In the genomic region with DNA sequence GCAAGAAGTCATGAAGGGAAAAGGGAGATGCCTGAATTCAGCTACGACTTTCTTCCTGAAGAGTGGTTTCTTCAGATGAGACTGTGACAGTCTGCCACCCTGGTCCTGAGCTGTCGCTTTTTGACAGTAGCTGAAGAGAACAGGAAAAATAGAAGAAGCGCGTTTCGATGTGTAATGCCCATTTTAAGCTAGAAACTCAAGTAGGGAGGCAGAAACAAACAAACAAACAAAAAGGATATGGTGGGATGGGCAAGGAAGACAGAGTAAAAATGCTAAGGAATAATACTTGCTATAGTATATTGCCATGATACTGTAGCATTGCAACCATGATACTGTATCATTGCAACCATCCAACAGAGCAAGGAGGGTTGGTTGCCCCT, we compare ENCODE assay signal across 8 mouse cellular contexts. TPM values are rescaled to one million over a fixed set of nuclear protein-coding genes. Genes with fewer than 3 reads are reported as not detected.
DNase-seq lines count a peak whose midpoint lies in the region; ATAC-seq and TF ChIP-seq lines count a peak whose summit lies in the region.
"Had no signal": no experiment of that assay in that cellular context is flagged by ENCODE, and none has a peak within 500 bp of the region (broad histone marks: within the 10 kb centered on the region; RNA-seq: fewer than 3 reads in every experiment).

No protein-coding gene starts in this region.

- DNase-seq in lung, postnatal 14 days = no peak
- no peak for DNase-seq in right cerebral cortex, postnatal 10 days (ENCODE audit: low spot score in 2 of 2)
- DNase-seq in layer of hippocampus, postnatal 14 days (ENCODE audit: low spot score in 2 of 2) = no peak

- H3K9me3 ChIP-seq in lung, embryonic 16.5 days (ENCODE audit: control insufficient read depth, low read length) = no peaks in the 10 kb centered on the region
- H3K9me3 ChIP-seq in forebrain, embryonic 12.5 days = no peaks in the 10 kb centered on the region
- no peaks in the 10 kb centered on the region for H3K9me3 ChIP-seq in intestine, postnatal 0 days (ENCODE audit: control insufficient read depth)

- peaks cover 65% of the 10 kb centered on the region for H3K27me3 ChIP-seq in lung, embryonic 16.5 days (ENCODE audit: control insufficient read depth, insufficient read depth, low read depth, low read length)
- H3K27me3 ChIP-seq in forebrain, embryonic 12.5 days = peaks cover 74% of the 10 kb centered on the region
- H3K27me3 ChIP-seq in intestine, postnatal 0 days (replicated peaks; ENCODE audit: control insufficient read depth, insufficient read depth, low read length) = peaks cover 66% of the 10 kb centered on the region

- TF ChIP-seq CTCF in intestine, postnatal 0 days (IDR thresholded peaks at IDR 0.05; ENCODE audit: low read depth) = no peak
- no peak for TF ChIP-seq CTCF in olfactory bulb, adult 2 months (IDR thresholded peaks at IDR 0.05; ENCODE audit: insufficient read depth, low read depth, low read length)

- no peaks in the 10 kb centered on the region for H3K36me3 ChIP-seq in lung, embryonic 16.5 days (ENCODE audit: control insufficient read depth, insufficient read depth, low read length)
- no peaks in the 10 kb centered on the region for H3K36me3 ChIP-seq in forebrain, embryonic 12.5 days (replicated peaks)
- H3K36me3 ChIP-seq in intestine, postnatal 0 days (ENCODE audit: control insufficient read depth, insufficient read depth) = no peaks in the 10 kb centered on the region

- WGBS in lung, embryonic 16.5 days = 7% methylated on average over 5 of the region's 5 CpGs
- WGBS in forebrain, embryonic 12.5 days = 9% methylated on average over 5 of the region's 5 CpGs
- 15% methylated on average over 5 of the region's 5 CpGs for WGBS in intestine, postnatal 0 days
- 18% methylated on average over 5 of the region's 5 CpGs for WGBS in olfactory bulb, adult 2 months

- H3K27ac ChIP-seq in lung, embryonic 16.5 days (ENCODE audit: low read length) = no peak overlapping the region
- H3K27ac ChIP-seq in forebrain, embryonic 12.5 days = peak overlapping the region; percentile 88
- H3K27ac ChIP-seq in intestine, postnatal 0 days (ENCODE audit: low read depth, low read length) = no peak overlapping the region
- no peak overlapping the region for H3K27ac ChIP-seq in olfactory bulb, adult 2 months (ENCODE audit: insufficient read depth, low read depth, low read length)

- H3K4me2 ChIP-seq in lung, embryonic 16.5 days (ENCODE audit: low read depth, low read length) = peak overlapping the region; percentile 88
- peak overlapping the region; percentile 97 for H3K4me2 ChIP-seq in forebrain, embryonic 12.5 days
- peak overlapping the region; percentile 73 for H3K4me2 ChIP-seq in intestine, postnatal 0 days (replicated peaks; ENCODE audit: low read depth)

- TF ChIP-seq POLR2A in olfactory bulb, adult 2 months (IDR thresholded peaks at IDR 0.05; ENCODE audit: insufficient read depth, low read depth, low read length) = no peak

- no peak overlapping the region for H3K9ac ChIP-seq in lung, embryonic 16.5 days (ENCODE audit: low read length)
- peak overlapping the region; percentile 71; the same call in 1 of the 2 replicates for H3K9ac ChIP-seq in forebrain, embryonic 12.5 days
- no peak overlapping the region for H3K9ac ChIP-seq in intestine, postnatal 0 days (ENCODE audit: low read depth, low read length)

- H3K4me1 ChIP-seq in lung, embryonic 16.5 days (replicated peaks; ENCODE audit: control insufficient read depth, insufficient read depth, low read length) = peaks cover 23% of the 10 kb centered on the region
- peaks cover 55% of the 10 kb centered on the region for H3K4me1 ChIP-seq in forebrain, embryonic 12.5 days
- no peaks in the 10 kb centered on the region for H3K4me1 ChIP-seq in intestine, postnatal 0 days (replicated peaks; ENCODE audit: control insufficient read depth, insufficient read depth, low read length)
- H3K4me1 ChIP-seq in olfactory bulb, adult 2 months (ENCODE audit: control insufficient read depth, insufficient read depth, low read length) = peaks cover 18% of the 10 kb centered on the region

- peak overlapping the region; percentile 54 for H3K4me3 ChIP-seq in lung, embryonic 16.5 days (ENCODE audit: low read length)
- H3K4me3 ChIP-seq in forebrain, embryonic 12.5 days (replicated peaks) = peak overlapping the region; percentile 58
- H3K4me3 ChIP-seq in intestine, postnatal 0 days (ENCODE audit: low read depth, low read length) = peak overlapping the region; percentile 41
- peak overlapping the region; percentile 65; the same call in 1 of the 2 replicates for H3K4me3 ChIP-seq in olfactory bulb, adult 2 months (ENCODE audit: insufficient read depth, low read depth, low read length)

- no peak for ATAC-seq in lung, embryonic 16.5 days (ENCODE audit: low read depth)
- ATAC-seq in forebrain, embryonic 12.5 days (ENCODE audit: low FRiP score) = no peak
- ATAC-seq in intestine, postnatal 0 days = no peak
- ATAC-seq: activated CD4-positive, CD25-positive, alpha-beta regulatory T cell, adult 4 months had no signal

RNA-seq across cellular contexts. Expression of a gene that starts 27.9 kb away (rescaled TPM):
- polyA plus RNA-seq in lung, embryonic 16.5 days (2015; fragmentation: Nextera tagmentation; extraction: Ambion mirVana) = 0.15 and 0.19 TPM in 2 replicates
- 22.7 and 24.1 TPM in 2 replicates for polyA plus RNA-seq in forebrain, embryonic 12.5 days (2016; fragmentation: Nextera tagmentation; extraction: Ambion mirVana)
- polyA plus RNA-seq in intestine, postnatal 0 days (2015; fragmentation: Nextera tagmentation; extraction: Ambion mirVana) = 0.07 TPM in 1 of 2 replicates, not detected in the other
- not detected in 2 replicates for polyA plus RNA-seq in olfactory bulb, adult 2 months (2012; ENCODE audit: insufficient read depth, insufficient read length, low replicate concordance, missing spikeins)
- total RNA-seq in layer of hippocampus, postnatal 14 days (2021) = 10 to 100 TPM; 19.0 to 22.3 TPM
- polyA plus RNA-seq: activated CD4-positive, CD25-positive, alpha-beta regulatory T cell, adult 4 months had no signal

RNA-seq across cellular contexts. Expression of a gene that starts 28.2 kb away (rescaled TPM):
- 22.0 and 25.0 TPM in 2 replicates for polyA plus RNA-seq in lung, embryonic 16.5 days (2015; fragmentation: Nextera tagmentation; extraction: Ambion mirVana)
- polyA plus RNA-seq in forebrain, embryonic 12.5 days (2016; fragmentation: Nextera tagmentation; extraction: Ambion mirVana) = 46.9 and 47.3 TPM in 2 replicates
- 7.4 and 8.8 TPM in 2 replicates for polyA plus RNA-seq in intestine, postnatal 0 days (2015; fragmentation: Nextera tagmentation; extraction: Ambion mirVana)
- not detected in 2 replicates for polyA plus RNA-seq in olfactory bulb, adult 2 months (2012; ENCODE audit: insufficient read depth, insufficient read length, low replicate concordance, missing spikeins)
- total RNA-seq in layer of hippocampus, postnatal 14 days (2021) = 10 to 100 TPM; 22.3 to 22.7 TPM

RNA-seq across cellular contexts. Expression of a gene that starts 59.3 kb away (rescaled TPM):
- 24.7 and 29.8 TPM in 2 replicates for polyA plus RNA-seq in lung, embryonic 16.5 days (2015; fragmentation: Nextera tagmentation; extraction: Ambion mirVana)
- 4.8 and 5.4 TPM in 2 replicates for polyA plus RNA-seq in forebrain, embryonic 12.5 days (2016; fragmentation: Nextera tagmentation; extraction: Ambion mirVana)
- polyA plus RNA-seq in intestine, postnatal 0 days (2015; fragmentation: Nextera tagmentation; extraction: Ambion mirVana) = 6.6 and 7.1 TPM in 2 replicates
- polyA plus RNA-seq in olfactory bulb, adult 2 months (2012; ENCODE audit: insufficient read depth, insufficient read length, low replicate concordance, missing spikeins) = not detected in 2 replicates
- 1 to 10 TPM; 7.6 to 9.9 TPM for total RNA-seq in layer of hippocampus, postnatal 14 days (2021)
- polyA plus RNA-seq: activated CD4-positive, CD25-positive, alpha-beta regulatory T cell, adult 4 months had no signal

Comparison
In these comparisons a context has a peak if more than half of its experiments do, and no peak if none do; other contexts are left out.
1. RNA of a gene that starts 27.9 kb away (polyA plus RNA-seq): 22.7 to 24.1 TPM in forebrain, embryonic 12.5 days; 0.15 to 0.19 TPM in lung, embryonic 16.5 days, 0.07 TPM in intestine, postnatal 0 days and not detected in olfactory bulb, adult 2 months; every median in the first group is over 10 times any median in the second.
2. Peak in every context shown above with its lines, with median percentiles within 50 percentile points of each other: H3K4me2 ChIP-seq and H3K4me3 ChIP-seq.